Mouse (Mus musculus) stomach, embryonic 15.5 days (tissue): Measurements from ENCODE around the gene Lims1. TPM values are rescaled to one million over a fixed set of nuclear protein-coding genes. Genes with fewer than 3 reads are reported as not detected.

Experiments
- ATAC-seq: fragments of 200-750 bp; cut with Nextera tagmentation; 2 replicates; pipeline ENCODE4 v1.8.0; 2017; ENCODE audit warnings: low read depth, moderate number of reproducible peaks, moderate TSS enrichment; ENCODE audit not compliant: insufficient read depth, low FRiP score
- H3K27ac ChIP-seq: fragments of 300-500 bp; sonication (generic); 2 replicates; pipeline ENCODE4 v1.5.1; 2015; ENCODE audit warnings: mild to moderate bottlenecking, inconsistent platforms
- H3K27me3 ChIP-seq: fragments of 300-500 bp; sonication (generic); replicated peaks from 2 replicates; pipeline ENCODE4 v1.6.1; 2015; ENCODE audit warnings: inconsistent platforms
- H3K36me3 ChIP-seq: fragments of 300-500 bp; sonication (generic); 2 replicates; pipeline ENCODE4 v1.6.1; 2015; ENCODE audit warnings: inconsistent platforms
- H3K4me1 ChIP-seq: fragments of 300-500 bp; sonication (generic); 2 replicates; pipeline ENCODE4 v1.6.1; 2015; ENCODE audit warnings: inconsistent platforms
- H3K4me2 ChIP-seq: fragments of 300-500 bp; sonication (generic); 2 replicates; pipeline ENCODE4 v1.6.1; 2015; ENCODE audit warnings: mild to moderate bottlenecking, inconsistent platforms
- H3K4me3 ChIP-seq: fragments of 300-500 bp; sonication (generic); replicated peaks from 2 replicates; pipeline ENCODE4 v1.5.1; 2015; ENCODE audit warnings: inconsistent platforms
- H3K9ac ChIP-seq: fragments of 300-500 bp; sonication (generic); 2 replicates; pipeline ENCODE4 v1.6.1; 2015; ENCODE audit warnings: inconsistent platforms
- H3K9me3 ChIP-seq: fragments of 300-500 bp; sonication (generic); 2 replicates; pipeline ENCODE4 v1.6.1; 2016; ENCODE audit warnings: inconsistent platforms
- WGBS: fragments of 180-500 bp; shearing (Covaris S2); methylation state at CpG from one replicate; pipeline ENCODE4 v1.1.7; 2015; 5-methylcytosine and 5-hydroxymethylcytosine counted together
- polyA plus RNA-seq: library from polyadenylated mRNA; unstranded; fragments of >200 nt; fragmentation: Nextera tagmentation; extraction: Ambion mirVana; gene quantifications from 2 replicates; pipeline ENCODE4 v1.2.1, GENCODE M21; 2015

The Lims1 gene
- polyA plus RNA-seq, 1 experiment from 2014 or later, result 155 TPM

GRCm38 (mm10) chr10:58452185-58452584, 128.9 kb downstream of the Lims1 start:
- H3K9ac ChIP-seq, result no peak overlapping the region
- no peak overlapping the region for H3K4me3 ChIP-seq
- 76% methylated on average over 1 of the region's 1 CpGs for WGBS
- no peaks in the 10 kb centered on the region for H3K9me3 ChIP-seq
- ATAC-seq, result peak; percentile 66; the same call in 1 of the 2 replicates
- no peak overlapping the region for H3K4me2 ChIP-seq
- H3K4me1 ChIP-seq, result no peaks in the 10 kb centered on the region
- H3K27me3 ChIP-seq, result no peaks in the 10 kb centered on the region
- H3K27ac ChIP-seq, result no peak overlapping the region
- peaks cover 10% of the 10 kb centered on the region; the same call in 1 of the 2 replicates for H3K36me3 ChIP-seq

- Histone ChIP-seq H3K27me3 (no peaks in the 10 kb centered on the region), H3K27ac (no peak overlapping the region), H3K36me3 (peaks cover 27% of the 10 kb centered on the region), H3K4me3 (no peak overlapping the region), H3K9me3 (no peaks in the 10 kb centered on the region), H3K4me2 (no peak overlapping the region), H3K9ac (no peak overlapping the region), H3K4me1 (no peaks in the 10 kb centered on the region)
- no peak for ATAC-seq
- WGBS, result 94% methylated on average over 1 of the region's 1 CpGs
Observed at GRCm38 (mm10) chr10:58459896-58460295, 136.6 kb downstream of the Lims1 start.

Other genes starting within 250 kb of the Lims1 start
- not detected in 2 replicates for gene AW822073, start 98.5 kb upstream of the Lims1 start, polyA plus RNA-seq
- gene Duxf3, start 90.8 kb upstream of the Lims1 start, polyA plus RNA-seq, result not detected in 2 replicates
- gene Gm4981, start 86.8 kb upstream of the Lims1 start, polyA plus RNA-seq, result not detected in 2 replicates
- 73.4 and 75.5 TPM in 2 replicates for gene Gcc2, start 68.0 kb upstream of the Lims1 start, polyA plus RNA-seq
- gene Ranbp2, start 123.5 kb downstream of the Lims1 start, polyA plus RNA-seq, result 23.2 and 24.4 TPM in 2 replicates
- gene Ccdc138, start 174.5 kb downstream of the Lims1 start, polyA plus RNA-seq, result 7.7 and 9.3 TPM in 2 replicates